Mouse (Mus musculus) testis, adult 2 months (tissue): ENCODE measurements at regions not wholly inside any gene's neighbourhood (a gene's known extent, or its start where the extent isn't known, plus 50 kb on each side); places are given as distances from the start of the nearest gene placed in this dataset.

Experiments used
- H3K27ac ChIP-seq: fragments of 200-500 bp; 2 replicates; pipeline ENCODE4 v1.5.1; 2012; ENCODE audit warnings: low read depth, low read length; ENCODE audit not compliant: control insufficient read depth, insufficient read depth
- H3K27me3 ChIP-seq: fragments of 200-500 bp; 2 replicates; pipeline ENCODE4 v1.6.1; 2012; ENCODE audit warnings: mild to moderate bottlenecking, low read length, moderate library complexity; ENCODE audit not compliant: control insufficient read depth, insufficient read depth
- H3K36me3 ChIP-seq: fragments of 200-500 bp; 2 replicates; pipeline ENCODE4 v1.6.1; 2012; ENCODE audit warnings: mild to moderate bottlenecking, low read length; ENCODE audit not compliant: control insufficient read depth, insufficient read depth
- H3K4me1 ChIP-seq: fragments of 200-500 bp; 2 replicates; pipeline ENCODE4 v1.6.1; 2012; ENCODE audit warnings: low read length; ENCODE audit not compliant: control insufficient read depth, insufficient read depth
- H3K4me3 ChIP-seq: fragments of 200-500 bp; 2 replicates; pipeline ENCODE4 v1.5.1; 2012; ENCODE audit warnings: low read depth, mild to moderate bottlenecking, low read length, moderate library complexity, mixed read lengths; ENCODE audit not compliant: control insufficient read depth
- CTCF ChIP-seq: fragments of 200-500 bp; IDR thresholded peaks from 2 replicates; pipeline ENCODE4 v1.5.1; 2012; ENCODE audit warnings: low read depth, mild to moderate bottlenecking, inconsistent platforms, low read length, moderate library complexity; ENCODE audit not compliant: control insufficient read depth, insufficient read depth, insufficient replicate concordance
- POLR2A ChIP-seq: fragments of 200-500 bp; IDR thresholded peaks from 2 replicates; pipeline ENCODE4 v1.6.1; 2012; ENCODE audit warnings: low read depth, mild to moderate bottlenecking, inconsistent platforms, low read length, moderate library complexity; ENCODE audit not compliant: control insufficient read depth

DNA sequence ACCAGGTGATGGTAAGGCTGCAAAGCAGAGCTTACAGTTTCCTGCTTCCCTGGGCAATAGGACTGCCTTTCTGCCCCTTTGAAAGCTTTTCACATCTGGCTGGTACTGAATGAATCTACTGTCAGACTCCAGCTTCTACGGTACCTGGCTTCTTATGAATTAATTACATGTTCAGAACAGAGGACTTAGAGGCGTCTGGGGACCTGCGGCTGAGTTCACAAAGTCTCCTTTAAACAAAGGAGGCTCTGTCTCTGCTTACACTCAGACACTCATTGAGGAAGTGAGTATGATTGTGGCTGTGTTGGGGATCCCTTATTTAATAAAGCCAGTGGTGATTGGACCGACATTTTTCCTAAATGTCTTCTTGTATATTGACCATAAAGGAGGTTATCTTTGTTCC, 331.6 kb upstream of the Xrcc4 start:
- TF ChIP-seq CTCF (no peak), POLR2A (no peak)
- Histone ChIP-seq H3K27ac (no peak overlapping the region), H3K4me1 (no peaks in the 10 kb centered on the region), H3K36me3 (no peaks in the 10 kb centered on the region), H3K27me3 (no peaks in the 10 kb centered on the region), H3K4me3 (no peak overlapping the region)

DNA sequence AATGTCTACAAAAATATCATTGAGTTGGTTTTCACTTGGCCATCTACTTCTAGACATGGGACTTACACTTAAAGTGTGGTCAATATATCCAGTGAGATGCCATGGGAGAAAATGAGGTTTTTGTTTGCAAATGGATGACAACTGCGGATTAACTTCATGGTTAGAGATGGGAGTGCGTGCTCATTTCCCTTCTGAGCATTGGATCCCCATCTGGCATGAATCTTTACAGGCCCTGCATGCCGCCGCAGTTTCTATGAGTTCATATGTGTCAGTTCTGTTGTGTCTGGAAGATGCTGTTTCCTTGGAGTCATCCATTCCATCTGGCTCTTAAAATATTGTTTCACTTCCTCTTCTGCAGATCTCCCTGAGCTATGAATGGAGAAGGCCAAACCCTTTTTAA, 315.0 kb upstream of the Xrcc4 start:
- H3K27me3 ChIP-seq = no peaks in the 10 kb centered on the region
- H3K4me3 ChIP-seq = no peak overlapping the region
- no peaks in the 10 kb centered on the region for H3K4me1 ChIP-seq
- no peak overlapping the region for H3K27ac ChIP-seq
- no peaks in the 10 kb centered on the region for H3K36me3 ChIP-seq
- TF ChIP-seq POLR2A (no peak), CTCF (no peak)

DNA sequence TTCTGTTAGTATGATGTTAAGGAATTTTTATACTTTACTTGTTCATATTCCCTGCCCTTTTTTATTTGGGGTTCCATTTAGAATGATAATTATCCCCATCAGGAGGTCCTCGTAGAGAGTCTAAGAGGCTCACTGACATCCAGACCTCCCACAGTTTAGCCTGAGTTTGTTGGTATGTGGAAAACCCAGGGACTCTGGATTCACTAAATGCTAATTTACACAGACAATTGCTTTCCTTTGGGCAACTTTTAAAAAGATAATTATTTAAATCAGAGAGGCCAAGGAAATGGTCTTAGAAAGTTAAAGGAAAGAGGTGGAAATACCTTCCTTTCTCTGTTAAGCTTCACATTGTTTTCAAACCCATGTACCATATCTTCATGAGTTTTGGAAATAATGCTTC, 312.7 kb upstream of the Xrcc4 start:
- TF ChIP-seq POLR2A (no peak), CTCF (no peak)
- Histone ChIP-seq H3K4me1 (no peaks in the 10 kb centered on the region), H3K4me3 (no peak overlapping the region), H3K36me3 (no peaks in the 10 kb centered on the region), H3K27me3 (no peaks in the 10 kb centered on the region), H3K27ac (no peak overlapping the region)

DNA sequence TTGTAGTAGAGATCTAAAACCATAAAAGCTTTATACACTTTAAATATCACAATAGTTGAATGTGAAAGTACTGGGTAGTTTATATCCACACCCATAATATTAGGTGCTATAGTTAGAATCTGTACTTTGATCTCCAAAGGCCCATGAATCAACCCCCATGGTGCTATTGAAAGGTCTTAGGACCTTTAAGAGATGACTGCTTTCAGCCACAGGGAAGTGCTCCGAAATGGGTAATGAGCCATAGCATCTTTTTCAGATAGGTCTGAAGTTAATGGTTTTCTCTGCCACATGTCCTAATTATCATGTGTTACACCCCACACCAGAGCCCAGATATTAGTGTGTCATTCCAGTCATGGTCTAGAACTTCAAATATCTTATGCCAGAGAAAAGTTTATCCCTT, 312.1 kb upstream of the Xrcc4 start:
- H3K4me1 ChIP-seq = no peaks in the 10 kb centered on the region
- no peak overlapping the region for H3K27ac ChIP-seq
- TF ChIP-seq POLR2A (no peak), CTCF (no peak)
- H3K36me3 ChIP-seq = no peaks in the 10 kb centered on the region
- no peak overlapping the region for H3K4me3 ChIP-seq
- H3K27me3 ChIP-seq = no peaks in the 10 kb centered on the region

DNA sequence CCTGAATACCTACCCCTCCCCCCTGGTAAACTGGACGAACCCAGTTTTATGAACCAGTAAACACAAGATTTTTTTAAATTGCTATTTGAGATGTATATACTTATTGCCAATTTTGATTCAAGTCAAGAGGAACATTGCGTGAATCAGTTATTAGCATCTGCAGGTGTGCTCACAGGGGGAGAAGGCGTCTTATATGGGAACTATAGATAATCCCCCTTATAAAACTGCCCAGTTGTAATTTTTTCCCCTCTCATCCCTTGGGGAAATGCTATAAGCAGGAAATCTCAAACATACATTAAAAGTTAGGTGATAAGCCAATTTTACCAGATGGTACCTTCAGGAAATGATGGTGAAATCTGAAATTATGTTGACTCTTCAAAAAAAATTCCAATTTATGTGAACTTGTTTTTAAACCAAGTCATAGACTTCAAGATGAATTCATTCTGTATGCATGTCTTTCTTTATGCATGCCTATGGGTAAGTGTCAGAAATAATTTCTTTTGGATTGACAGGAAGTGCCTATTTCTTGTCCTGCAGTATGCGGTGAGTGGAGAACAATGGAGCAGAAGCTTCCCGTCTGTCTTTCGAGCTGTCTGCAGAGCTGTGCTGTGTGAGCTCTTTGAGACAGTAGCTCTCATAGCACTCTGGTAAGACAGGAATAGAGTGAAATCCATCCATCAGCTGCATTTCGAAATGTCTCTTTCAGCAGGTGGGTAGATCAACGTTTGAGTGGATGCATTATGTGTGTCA, 306.0 kb upstream of the Xrcc4 start:
- Histone ChIP-seq H3K27me3 (no peaks in the 10 kb centered on the region), H3K27ac (no peak overlapping the region), H3K4me3 (no peak overlapping the region), H3K36me3 (no peaks in the 10 kb centered on the region), H3K4me1 (no peaks in the 10 kb centered on the region)
- TF ChIP-seq POLR2A (no peak), CTCF (no peak)

DNA sequence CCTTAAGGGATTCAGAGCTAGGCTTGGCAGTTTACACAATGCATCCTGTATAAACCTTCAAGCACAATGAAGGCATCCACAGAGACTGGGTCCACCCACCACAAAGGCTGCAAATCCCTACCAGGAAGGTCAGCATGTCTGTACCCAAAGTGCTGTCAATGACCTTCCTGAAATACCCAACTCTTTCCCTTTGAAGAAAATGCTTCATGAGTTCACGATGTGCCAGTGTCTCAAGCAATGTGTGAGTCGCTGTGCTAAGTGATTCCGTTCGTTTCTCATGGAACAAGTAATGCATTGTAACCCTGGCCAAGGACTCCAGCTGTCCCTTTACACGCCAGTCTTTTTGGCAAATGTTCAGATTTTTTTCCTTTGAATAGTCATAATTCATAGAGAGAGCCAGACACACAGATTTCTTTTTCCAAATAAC, 305.4 kb upstream of the Xrcc4 start:
- Histone ChIP-seq H3K4me1 (no peaks in the 10 kb centered on the region), H3K36me3 (no peaks in the 10 kb centered on the region), H3K4me3 (no peak overlapping the region), H3K27ac (no peak overlapping the region), H3K27me3 (no peaks in the 10 kb centered on the region)
- no peak for TF ChIP-seq CTCF
- no peak for TF ChIP-seq POLR2A

DNA sequence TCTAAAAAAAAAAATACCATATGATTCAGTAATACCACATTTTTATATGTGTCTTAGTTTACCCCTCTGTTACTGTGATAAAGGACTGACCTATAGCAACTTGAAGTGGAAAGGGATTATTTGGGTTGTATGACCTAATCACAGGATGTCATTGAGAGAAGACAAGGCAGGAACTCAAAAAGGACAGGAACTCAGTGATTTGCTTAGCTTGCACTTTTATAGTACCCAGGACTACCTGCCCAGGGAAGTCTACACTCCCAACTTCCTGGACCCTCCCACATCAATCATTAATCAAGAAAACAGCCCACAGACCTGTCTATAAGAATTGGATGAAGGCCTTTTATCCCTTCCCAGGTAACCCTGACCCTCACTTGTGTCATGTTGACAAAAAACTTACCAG, 303.0 kb upstream of the Xrcc4 start:
- no peak overlapping the region for H3K4me3 ChIP-seq
- TF ChIP-seq CTCF (no peak), POLR2A (no peak)
- no peaks in the 10 kb centered on the region for H3K4me1 ChIP-seq
- H3K27ac ChIP-seq = no peak overlapping the region
- no peaks in the 10 kb centered on the region for H3K36me3 ChIP-seq
- no peaks in the 10 kb centered on the region for H3K27me3 ChIP-seq

DNA sequence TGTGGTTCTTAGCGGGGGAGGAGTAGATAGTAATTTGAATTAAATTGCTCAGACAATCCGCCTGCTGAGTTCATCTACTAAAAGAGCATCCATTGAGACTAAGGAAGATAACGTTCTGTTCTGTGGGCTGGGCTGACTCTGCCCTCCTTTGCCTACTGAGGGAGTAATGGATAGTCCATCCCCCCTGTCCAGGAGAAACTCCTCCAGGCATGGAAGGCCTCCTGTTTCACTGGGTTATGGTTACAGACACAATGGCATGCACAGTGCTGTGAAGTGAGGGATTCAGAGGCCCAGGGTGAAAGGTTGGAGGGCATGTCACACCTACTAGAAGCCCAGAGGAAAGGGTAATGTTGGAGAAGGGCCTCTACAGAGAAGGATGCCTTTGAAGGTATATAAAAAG, 287.2 kb upstream of the Xrcc4 start:
- no peaks in the 10 kb centered on the region for H3K36me3 ChIP-seq
- no peaks in the 10 kb centered on the region for H3K27me3 ChIP-seq
- TF ChIP-seq POLR2A (no peak), CTCF (no peak)
- H3K27ac ChIP-seq = no peak overlapping the region
- H3K4me1 ChIP-seq = no peaks in the 10 kb centered on the region
- no peak overlapping the region for H3K4me3 ChIP-seq
